Mouse (Mus musculus) urinary bladder, postnatal 36 days (tissue): Measurements from ENCODE around the gene Rad9b.

ENCODE experiments used
- DNase-seq, 2 experiments: peaks; one replicate each; pipeline ENCODE4 v3.0.0; 2022; ENCODE audit warnings: low spot score in 2 of 2, mixed read lengths in 1 of 2

Gene Rad9b

GRCm38 (mm10) chr5:122312942-122313684 lies 40.9 kb downstream of the Rad9b start:
- DNase-seq = no peak

- no peak for DNase-seq
These were observed 41.7 kb downstream of the Rad9b start for GRCm38 (mm10) chr5:122312346-122312745.

- no peak for DNase-seq
These were observed 42.3 kb downstream of the Rad9b start for GRCm38 (mm10) chr5:122311692-122312091.

GRCm38 (mm10) chr5:122310699-122311098 lies 43.3 kb downstream of the Rad9b start:
- DNase-seq = no peak

- DNase-seq = no peak
These were observed 47.5 kb downstream of the Rad9b start for GRCm38 (mm10) chr5:122306536-122306935.

GRCm38 (mm10) chr5:122305472-122305871 lies 48.6 kb downstream of the Rad9b start:
- no peak for DNase-seq

- no peak for DNase-seq
These were observed 49.5 kb downstream of the Rad9b start for GRCm38 (mm10) chr5:122304541-122304940.

- DNase-seq = no peak
These were observed 50.1 kb downstream of the Rad9b start for GRCm38 (mm10) chr5:122303937-122304336.

GRCm38 (mm10) chr5:122302810-122303745 lies 51.0 kb downstream of the Rad9b start:
- DNase-seq = no peak

GRCm38 (mm10) chr5:122300071-122300518 lies 53.9 kb downstream of the Rad9b start:
- DNase-seq = no peak

- no peak for DNase-seq
These were observed 58.7 kb downstream of the Rad9b start for GRCm38 (mm10) chr5:122295113-122295935.

- DNase-seq = no peak
These were observed 59.8 kb downstream of the Rad9b start for GRCm38 (mm10) chr5:122294219-122294735.

GRCm38 (mm10) chr5:122293131-122293530 lies 60.9 kb downstream of the Rad9b start:
- DNase-seq = no peak

- DNase-seq = no peak
These were observed 62.3 kb downstream of the Rad9b start for GRCm38 (mm10) chr5:122291553-122292339.

- no peak for DNase-seq
These were observed 62.9 kb downstream of the Rad9b start for GRCm38 (mm10) chr5:122291149-122291548.

GRCm38 (mm10) chr5:122288147-122288811 lies 65.8 kb downstream of the Rad9b start:
- DNase-seq = no peak

- no peak for DNase-seq
These were observed 67.0 kb downstream of the Rad9b start for GRCm38 (mm10) chr5:122287026-122287425.

- DNase-seq = no peak
These were observed 67.8 kb downstream of the Rad9b start for GRCm38 (mm10) chr5:122286191-122286590.

- DNase-seq = no peak
These were observed 68.3 kb downstream of the Rad9b start for GRCm38 (mm10) chr5:122285767-122286150.
